Mouse (Mus musculus): Measurements from ENCODE around the gene Gars.

The Gars gene

GRCm38 (mm10) chr6:55016236-55016635 is 21.6 kb upstream of the Gars start:
- no peak for TF ChIP-seq GATA4 (IDR thresholded peaks at IDR 0.05; ENCODE audit: insufficient replicate concordance, low read length)

GRCm38 (mm10) chr6:55016710-55017583 is 20.9 kb upstream of the Gars start:
- TF ChIP-seq GATA4 (IDR thresholded peaks at IDR 0.05; ENCODE audit: insufficient replicate concordance, low read length) = no peak

- TF ChIP-seq GATA4 (IDR thresholded peaks at IDR 0.05; ENCODE audit: insufficient replicate concordance, low read length) = no peak
These were observed 19.4 kb upstream of the Gars start for GRCm38 (mm10) chr6:55018417-55018816.

- TF ChIP-seq GATA4 (IDR thresholded peaks at IDR 0.05; ENCODE audit: insufficient replicate concordance, low read length) = no peak
These were observed 16.0 kb upstream of the Gars start for GRCm38 (mm10) chr6:55021806-55022205.

DNA sequence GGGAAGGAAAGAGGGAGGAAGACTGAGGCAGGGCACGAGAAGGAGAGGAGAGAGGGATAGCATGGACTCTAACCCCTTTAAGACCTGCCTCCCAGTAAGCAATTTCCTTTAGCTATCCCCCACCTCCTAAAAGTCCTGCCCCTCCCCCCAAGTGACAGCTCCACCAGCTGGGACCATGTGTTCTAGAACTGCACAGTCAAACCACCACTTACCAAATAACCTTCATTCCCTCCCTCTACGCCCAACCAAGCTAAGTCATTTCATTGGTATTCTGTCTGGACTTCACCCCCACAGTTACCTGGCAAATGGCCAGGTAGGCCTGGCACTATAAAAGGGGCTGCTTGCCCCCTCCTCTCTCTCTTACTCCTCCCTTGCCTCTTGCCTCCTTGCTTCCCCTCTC is 10.2 kb upstream of the Gars start:
- no peak for TF ChIP-seq GATA4 (IDR thresholded peaks at IDR 0.05; ENCODE audit: insufficient replicate concordance, low read length)

GRCm38 (mm10) chr6:55036731-55037130 is 1.1 kb upstream of the Gars start:
- no peak for TF ChIP-seq GATA4 (IDR thresholded peaks at IDR 0.05; ENCODE audit: insufficient replicate concordance, low read length)

- TF ChIP-seq GATA4 (IDR thresholded peaks at IDR 0.05; ENCODE audit: insufficient replicate concordance, low read length) = no peak
These were observed 1.1 kb downstream of the Gars start for GRCm38 (mm10) chr6:55038671-55039445.

DNA sequence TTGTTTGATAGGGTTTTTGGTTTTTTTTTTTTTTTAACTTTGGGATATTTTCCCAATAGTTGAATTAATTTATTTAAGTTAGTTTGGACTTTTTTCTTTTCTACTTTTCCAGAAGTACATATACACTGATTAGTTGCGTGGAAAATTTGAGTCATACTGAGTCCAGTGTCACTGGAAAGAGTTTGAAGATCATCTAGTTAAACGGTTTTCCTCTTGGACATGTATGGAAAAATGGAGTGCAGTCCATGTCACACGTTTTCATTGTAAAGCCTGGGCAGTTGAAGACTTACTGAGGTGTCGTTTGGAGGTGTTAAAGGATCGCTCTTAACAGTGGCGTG is 1.6 kb downstream of the Gars start:
- TF ChIP-seq GATA4 (IDR thresholded peaks at IDR 0.05; ENCODE audit: insufficient replicate concordance, low read length) = no peak

- no peak for TF ChIP-seq GATA4 (IDR thresholded peaks at IDR 0.05; ENCODE audit: insufficient replicate concordance, low read length)
These were observed 2.2 kb downstream of the Gars start for GRCm38 (mm10) chr6:55040031-55040430.

- TF ChIP-seq GATA4 (IDR thresholded peaks at IDR 0.05; ENCODE audit: insufficient replicate concordance, low read length) = no peak
These were observed 5.4 kb downstream of the Gars start for GRCm38 (mm10) chr6:55043206-55043605.

- no peak for TF ChIP-seq GATA4 (IDR thresholded peaks at IDR 0.05; ENCODE audit: insufficient replicate concordance, low read length)
These were observed 6.7 kb downstream of the Gars start for GRCm38 (mm10) chr6:55044542-55044941.

DNA sequence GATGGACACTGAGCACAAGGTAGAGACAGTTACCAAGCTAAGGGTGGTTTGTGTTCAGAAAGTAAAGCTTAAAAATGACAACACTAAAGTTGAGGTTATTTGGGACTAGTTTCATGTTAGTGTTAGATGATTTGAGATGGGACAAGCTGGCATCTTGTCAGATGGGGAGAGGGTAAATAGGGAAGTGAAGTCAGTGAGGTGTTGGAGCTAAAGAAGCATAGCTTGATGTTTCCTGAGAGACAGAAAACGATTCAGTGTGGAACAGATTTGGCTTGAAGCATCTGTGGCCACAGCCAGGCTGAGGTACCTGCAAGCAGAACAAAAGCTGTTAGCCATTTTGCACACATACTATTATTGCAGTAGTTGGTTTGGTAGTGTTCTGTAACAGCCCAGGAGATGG is 7.5 kb downstream of the Gars start:
- TF ChIP-seq GATA4 (IDR thresholded peaks at IDR 0.05; ENCODE audit: insufficient replicate concordance, low read length) = no peak

DNA sequence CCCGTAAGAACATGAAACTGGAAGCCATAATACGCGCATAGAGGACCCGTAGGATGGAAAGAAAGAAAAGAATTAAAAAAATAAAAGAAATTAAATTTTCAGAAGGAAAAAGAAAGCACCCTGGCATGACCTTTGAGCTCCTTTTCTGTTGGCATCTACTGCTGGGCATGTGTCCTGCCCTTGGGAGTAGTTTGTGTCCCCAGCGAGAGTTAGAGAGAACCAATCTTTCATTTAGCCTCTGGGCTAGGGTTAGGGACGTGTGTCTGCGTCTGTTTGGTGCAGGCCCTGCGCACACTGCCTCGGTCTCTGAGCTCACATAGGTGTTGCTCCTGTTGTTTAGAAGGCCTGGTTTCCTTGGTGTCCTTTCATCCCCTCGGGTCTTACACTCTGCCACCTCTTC is 11.4 kb downstream of the Gars start:
- no peak for TF ChIP-seq GATA4 (IDR thresholded peaks at IDR 0.05; ENCODE audit: insufficient replicate concordance, low read length)

DNA sequence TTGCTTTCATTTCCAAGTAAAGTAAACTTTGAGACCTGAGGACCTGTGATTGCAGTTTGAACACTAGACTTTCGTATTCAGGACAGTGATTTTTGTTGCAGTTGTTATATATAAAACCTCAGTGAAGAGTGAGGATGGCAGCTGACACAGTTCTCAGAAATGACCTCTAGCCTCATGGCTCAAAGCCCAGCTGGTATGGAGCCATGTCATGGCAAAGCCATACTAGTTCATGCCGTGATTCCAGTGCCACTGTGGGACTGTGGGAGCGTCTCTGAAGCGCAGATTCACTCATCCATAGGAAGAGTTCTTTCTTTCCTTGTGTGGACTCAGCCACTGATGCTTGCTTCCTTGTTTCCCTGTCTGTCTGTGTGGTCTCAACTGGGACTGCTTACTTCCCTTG is 16.7 kb downstream of the Gars start:
- TF ChIP-seq GATA4 (IDR thresholded peaks at IDR 0.05; ENCODE audit: insufficient replicate concordance, low read length) = no peak

GRCm38 (mm10) chr6:55057427-55057826 is 19.6 kb downstream of the Gars start:
- TF ChIP-seq GATA4 (IDR thresholded peaks at IDR 0.05; ENCODE audit: insufficient replicate concordance, low read length) = no peak

GRCm38 (mm10) chr6:55060241-55060825 is 22.5 kb downstream of the Gars start:
- TF ChIP-seq GATA4 (IDR thresholded peaks at IDR 0.05; ENCODE audit: insufficient replicate concordance, low read length) = no peak

All from liver, adult (tissue).